Mouse (Mus musculus): ENCODE data around the gene Scaf1. TPM values are rescaled to one million over a fixed set of nuclear protein-coding genes. Genes with fewer than 3 reads are reported as not detected.
A peak's percentile ranks its signal among the peaks of the same experiment; 100 is the strongest.
"Not testable (repeated sequence)": the region's sequence is repeated elsewhere in the genome, so short reads cannot be mapped to it uniquely, and the experiment has no call there.

The Scaf1 gene
- polyA plus RNA-seq, 1 experiment from 2014 or later, result 27.3 TPM

DNA sequence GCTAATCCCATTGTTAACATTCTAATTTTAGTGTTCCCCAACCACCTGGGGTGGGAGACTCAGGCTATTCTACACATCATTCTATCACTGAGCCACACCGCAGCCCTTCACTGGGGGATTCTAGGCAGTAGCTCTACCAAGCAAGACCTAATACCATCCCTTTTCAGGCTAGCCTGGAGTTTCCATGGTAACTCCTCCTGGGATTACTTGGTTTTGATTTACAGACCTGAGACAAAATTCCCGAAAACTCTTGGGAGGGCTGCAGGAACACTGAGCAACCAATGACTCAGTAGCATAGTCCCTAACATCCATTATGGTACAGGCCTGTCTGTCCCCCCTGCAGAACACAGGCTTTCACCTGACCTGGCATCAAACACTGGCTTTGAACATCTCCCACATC is 10.1 kb upstream of the Scaf1 start:
- Histone ChIP-seq H3K4me2 (ENCODE audit: low read length) (no peak overlapping the region), H3K36me3 (ENCODE audit: insufficient read depth, low read length) (peaks cover 43% of the 10 kb centered on the region), H3K4me3 (replicated peaks; ENCODE audit: low read depth, low read length) (no peak overlapping the region), H3K27me3 (ENCODE audit: insufficient read depth, low read length) (no peaks in the 10 kb centered on the region), H3K9me3 (replicated peaks; ENCODE audit: low read length) (no peaks in the 10 kb centered on the region), H3K4me1 (replicated peaks; ENCODE audit: insufficient read depth, low read length) (no peaks in the 10 kb centered on the region), H3K27ac (no peak overlapping the region), H3K9ac (ENCODE audit: low read depth, low read length) (no peak overlapping the region)
- 53% methylated on average over 2 of the region's 2 CpGs for WGBS
- DNase-seq (ENCODE audit: low spot score) (no peak), ATAC-seq (replicated peaks; ENCODE audit: low FRiP score, low read depth) (no peak)
- no peak for TF ChIP-seq CTCF (IDR thresholded peaks at IDR 0.05; ENCODE audit: low read depth)

DNA sequence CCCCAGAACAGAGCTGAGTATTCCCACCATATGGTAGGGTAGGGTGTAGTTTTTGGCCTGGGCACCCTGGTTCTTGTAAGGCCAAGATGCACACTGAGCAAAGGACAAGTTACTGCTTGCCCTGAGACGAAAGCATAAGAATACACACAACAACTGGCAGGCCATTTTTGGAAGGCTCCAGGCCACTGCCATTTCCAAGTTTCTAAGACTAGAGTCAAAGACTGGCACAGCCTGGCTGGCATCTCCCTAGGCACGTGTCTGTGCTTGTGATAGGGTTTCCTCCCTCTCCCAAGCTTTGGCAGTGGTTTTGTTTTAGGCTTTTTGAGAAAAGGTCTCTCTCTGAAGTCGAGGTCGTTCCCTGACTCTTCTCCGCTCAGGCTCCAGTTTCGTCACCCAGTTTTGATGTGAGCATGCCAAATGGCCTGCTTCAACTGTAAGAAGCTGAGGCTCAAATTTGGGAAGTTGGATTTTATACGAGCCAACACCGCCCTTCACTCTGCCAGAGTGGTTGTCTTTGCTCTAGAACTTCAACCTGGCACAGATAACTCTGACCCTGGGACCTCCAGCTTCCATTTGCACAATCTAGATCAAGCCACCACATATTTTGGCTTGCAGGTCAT is 9.5 kb upstream of the Scaf1 start:
- no peak for ATAC-seq (replicated peaks; ENCODE audit: low FRiP score, low read depth)
- DNase-seq (ENCODE audit: low spot score), result no peak
- H3K4me2 ChIP-seq (ENCODE audit: low read length), result no peak overlapping the region
- no peaks in the 10 kb centered on the region for H3K27me3 ChIP-seq (ENCODE audit: insufficient read depth, low read length)
- no peak overlapping the region for H3K4me3 ChIP-seq (replicated peaks; ENCODE audit: low read depth, low read length)
- 69% methylated on average over 8 of the region's 8 CpGs for WGBS
- no peaks in the 10 kb centered on the region for H3K9me3 ChIP-seq (replicated peaks; ENCODE audit: low read length)
- no peaks in the 10 kb centered on the region for H3K4me1 ChIP-seq (replicated peaks; ENCODE audit: insufficient read depth, low read length)
- peaks cover 38% of the 10 kb centered on the region for H3K36me3 ChIP-seq (ENCODE audit: insufficient read depth, low read length)
- H3K27ac ChIP-seq, result no peak overlapping the region
- H3K9ac ChIP-seq (ENCODE audit: low read depth, low read length), result no peak overlapping the region
- no peak for TF ChIP-seq CTCF (IDR thresholded peaks at IDR 0.05; ENCODE audit: low read depth)

DNA sequence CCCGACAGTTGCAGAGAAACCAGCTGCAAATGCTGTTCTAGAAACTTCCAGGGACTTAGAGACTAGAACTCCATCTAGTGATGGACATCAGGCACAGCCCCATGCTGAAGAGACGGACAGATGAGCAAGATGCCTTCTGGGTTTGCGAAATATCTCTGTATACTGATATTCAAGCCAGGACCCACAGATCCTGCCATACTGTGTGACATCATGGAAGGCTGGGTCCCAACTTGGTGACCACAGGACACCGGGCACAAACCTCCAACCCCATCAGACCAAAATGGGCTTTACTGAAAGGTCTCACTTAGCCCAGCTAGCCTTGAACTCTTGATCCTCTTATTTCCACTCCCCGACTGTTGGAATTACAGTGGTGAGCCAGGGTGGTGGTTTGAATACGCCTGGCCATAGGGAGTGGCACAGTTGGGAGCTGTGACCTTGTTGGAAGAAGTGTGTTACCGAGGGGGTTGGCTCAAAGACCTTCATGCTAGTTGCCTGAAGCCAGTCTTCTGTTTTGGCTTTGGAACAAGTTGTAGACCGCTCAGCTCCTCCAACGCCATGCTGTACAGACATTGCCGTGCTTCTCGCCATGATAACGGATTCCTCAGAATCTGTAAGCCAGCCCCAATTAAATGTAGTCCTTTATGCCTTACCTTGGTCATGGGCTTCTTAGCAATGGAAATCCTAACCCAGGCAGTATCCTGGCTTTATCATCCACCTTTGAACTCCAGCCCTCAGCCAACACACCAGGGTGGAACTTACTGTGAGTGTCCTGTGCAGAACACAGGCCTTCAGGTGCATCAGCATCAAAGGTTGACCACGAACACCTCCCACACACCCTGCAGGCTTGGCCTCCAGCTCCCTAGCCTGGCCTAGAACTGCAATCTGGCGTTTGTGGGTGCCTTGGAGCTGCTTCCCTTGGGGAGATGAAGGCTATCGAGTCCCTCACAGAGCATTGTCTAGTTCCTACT is 8.4 kb upstream of the Scaf1 start:
- Histone ChIP-seq H3K27me3 (ENCODE audit: insufficient read depth, low read length) (no peaks in the 10 kb centered on the region), H3K9ac (ENCODE audit: low read depth, low read length) (no peak overlapping the region), H3K4me2 (ENCODE audit: low read length) (no peak overlapping the region), H3K36me3 (ENCODE audit: insufficient read depth, low read length) (peaks cover 26% of the 10 kb centered on the region), H3K9me3 (replicated peaks; ENCODE audit: low read length) (no peaks in the 10 kb centered on the region), H3K27ac (no peak overlapping the region), H3K4me3 (replicated peaks; ENCODE audit: low read depth, low read length) (no peak overlapping the region), H3K4me1 (replicated peaks; ENCODE audit: insufficient read depth, low read length) (no peaks in the 10 kb centered on the region)
- WGBS, result 86% methylated on average over 15 of the region's 15 CpGs
- no peak for ATAC-seq (replicated peaks; ENCODE audit: low FRiP score, low read depth)
- no peak for TF ChIP-seq CTCF (IDR thresholded peaks at IDR 0.05; ENCODE audit: low read depth)
- no peak for DNase-seq (ENCODE audit: low spot score)

DNA sequence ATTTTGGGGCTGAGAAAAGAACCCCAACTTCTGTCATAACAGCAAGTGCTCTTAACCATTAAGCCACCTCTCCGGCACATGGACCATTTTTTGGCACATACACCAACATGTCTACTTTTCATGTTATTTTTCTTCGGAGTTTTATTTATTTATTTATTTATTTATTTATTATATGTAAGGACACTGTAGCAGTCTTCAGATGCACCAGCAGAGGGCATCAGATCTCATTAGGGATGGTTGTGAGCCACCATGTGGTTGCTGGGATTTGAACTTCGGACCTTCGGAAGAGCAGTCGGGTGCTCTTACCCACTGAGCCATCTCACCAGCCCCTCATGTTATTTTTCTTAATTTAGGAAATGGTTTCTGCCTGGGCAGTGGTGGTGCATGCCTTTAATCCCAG is 7.5 kb upstream of the Scaf1 start:
- not testable (repeated sequence) for H3K27me3 ChIP-seq (ENCODE audit: insufficient read depth, low read length); ATAC-seq (replicated peaks; ENCODE audit: low FRiP score, low read depth); H3K4me2 ChIP-seq (ENCODE audit: low read length); H3K4me3 ChIP-seq (replicated peaks; ENCODE audit: low read depth, low read length); H3K9me3 ChIP-seq (replicated peaks; ENCODE audit: low read length); H3K9ac ChIP-seq (ENCODE audit: low read depth, low read length); H3K4me1 ChIP-seq (replicated peaks; ENCODE audit: insufficient read depth, low read length); H3K27ac ChIP-seq
- peak; percentile 64 for TF ChIP-seq CTCF (IDR thresholded peaks at IDR 0.05; ENCODE audit: low read depth)
- peak; percentile 70 for DNase-seq (ENCODE audit: low spot score)
- 84% methylated on average over 5 of the region's 5 CpGs for WGBS
- H3K36me3 ChIP-seq (ENCODE audit: insufficient read depth, low read length), result peaks cover 18% of the 10 kb centered on the region

DNA sequence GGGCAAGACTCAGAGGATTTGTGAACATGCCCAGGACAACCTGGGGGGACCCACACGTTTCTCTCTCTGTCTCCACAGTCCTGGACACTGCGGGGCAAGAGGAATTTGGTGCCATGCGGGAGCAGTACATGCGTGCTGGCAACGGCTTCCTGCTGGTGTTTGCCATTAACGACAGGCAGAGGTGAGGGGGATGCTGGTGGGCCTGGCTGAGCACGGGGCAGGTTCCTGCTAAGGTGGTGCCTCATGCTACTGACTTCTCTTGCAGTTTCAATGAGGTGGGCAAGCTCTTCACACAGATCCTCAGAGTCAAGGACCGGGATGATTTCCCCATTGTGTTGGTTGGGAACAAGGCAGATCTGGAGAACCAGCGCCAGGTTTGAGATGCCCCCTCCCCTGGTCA is 4.1 kb upstream of the Scaf1 start:
- no peak overlapping the region for H3K4me2 ChIP-seq (ENCODE audit: low read length)
- no peaks in the 10 kb centered on the region for H3K9me3 ChIP-seq (replicated peaks; ENCODE audit: low read length)
- WGBS, result 81% methylated on average over 9 of the region's 9 CpGs
- H3K9ac ChIP-seq (ENCODE audit: low read depth, low read length), result no peak overlapping the region
- no peaks in the 10 kb centered on the region for H3K36me3 ChIP-seq (ENCODE audit: insufficient read depth, low read length)
- ATAC-seq (replicated peaks; ENCODE audit: low FRiP score, low read depth), result no peak
- TF ChIP-seq CTCF (IDR thresholded peaks at IDR 0.05; ENCODE audit: low read depth), result no peak
- DNase-seq (ENCODE audit: low spot score), result no peak
- H3K4me3 ChIP-seq (replicated peaks; ENCODE audit: low read depth, low read length), result no peak overlapping the region
- peaks cover 5% of the 10 kb centered on the region; the same call in 1 of the 2 replicates for H3K4me1 ChIP-seq (replicated peaks; ENCODE audit: insufficient read depth, low read length)
- H3K27ac ChIP-seq, result no peak overlapping the region
- no peaks in the 10 kb centered on the region for H3K27me3 ChIP-seq (ENCODE audit: insufficient read depth, low read length)

DNA sequence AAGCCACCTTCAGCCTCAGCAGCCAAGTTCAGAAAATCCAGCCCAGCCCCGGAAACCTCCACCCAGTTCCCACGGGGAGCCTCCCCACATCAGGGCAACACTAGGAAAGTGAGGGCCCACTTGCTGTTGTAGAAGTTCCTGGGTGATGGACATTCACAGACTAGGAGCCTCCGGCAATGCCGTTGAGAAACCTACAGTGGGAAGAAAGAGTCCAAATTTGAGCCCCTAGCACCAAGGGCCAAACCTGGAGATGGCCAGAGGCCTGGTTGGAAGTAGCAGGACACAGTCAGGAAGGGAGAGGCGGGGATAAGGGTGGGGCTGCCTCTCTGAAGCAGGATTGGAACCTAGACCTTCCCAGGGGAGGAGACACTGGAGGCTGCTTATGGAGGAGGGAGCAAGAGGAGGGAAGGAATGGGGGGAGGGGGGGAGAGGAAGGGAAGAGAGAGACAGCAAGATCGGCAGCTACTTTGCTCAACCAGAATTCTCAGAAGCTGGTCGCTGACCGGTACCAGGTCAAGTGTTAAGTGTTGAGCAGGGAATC is 2.9 kb upstream of the Scaf1 start:
- WGBS, result 23% methylated on average over 8 of the region's 8 CpGs
- no peak for TF ChIP-seq CTCF (IDR thresholded peaks at IDR 0.05; ENCODE audit: low read depth)
- H3K27ac ChIP-seq, result peak overlapping the region; percentile 96
- H3K4me2 ChIP-seq (ENCODE audit: low read length), result peak overlapping the region; percentile 76
- H3K4me3 ChIP-seq (replicated peaks; ENCODE audit: low read depth, low read length), result peak overlapping the region; percentile 98
- H3K9me3 ChIP-seq (replicated peaks; ENCODE audit: low read length), result no peaks in the 10 kb centered on the region
- H3K27me3 ChIP-seq (ENCODE audit: insufficient read depth, low read length), result no peaks in the 10 kb centered on the region
- H3K9ac ChIP-seq (ENCODE audit: low read depth, low read length), result peak overlapping the region; percentile 14
- ATAC-seq (replicated peaks; ENCODE audit: low FRiP score, low read depth), result no peak
- H3K4me1 ChIP-seq (replicated peaks; ENCODE audit: insufficient read depth, low read length), result peaks cover 11% of the 10 kb centered on the region; the same call in 1 of the 2 replicates
- H3K36me3 ChIP-seq (ENCODE audit: insufficient read depth, low read length), result no peaks in the 10 kb centered on the region
- peak; percentile 80 for DNase-seq (ENCODE audit: low spot score)
